ENCODE assay signal across 12 mouse cellular contexts in the genomic region with DNA sequence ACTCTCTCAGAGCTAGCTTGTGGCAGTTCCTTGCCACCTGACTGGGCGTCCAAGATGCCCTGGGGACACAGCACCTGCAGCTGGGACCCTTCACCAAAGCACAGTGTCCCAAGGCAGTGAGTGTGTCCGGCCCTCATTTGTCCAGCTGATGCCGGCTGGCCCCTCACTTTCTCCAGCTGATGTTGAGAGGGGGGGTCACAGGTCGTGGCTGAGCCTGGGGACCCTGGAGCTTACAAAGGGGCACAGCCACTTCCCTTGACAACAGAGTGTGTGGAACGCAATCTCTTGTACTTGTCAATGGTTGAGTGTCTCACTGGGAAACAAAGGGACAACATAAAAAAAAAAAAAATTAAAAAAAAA.
DNase-seq lines count a peak whose midpoint lies in the region; ATAC-seq and TF ChIP-seq lines count a peak whose summit lies in the region.
"Had no signal": no experiment of that assay in that cellular context is flagged by ENCODE, and none has a peak within 500 bp of the region (broad histone marks: within the 10 kb centered on the region; RNA-seq: fewer than 3 reads in every experiment).

No protein-coding gene starts in this region.

- peaks cover 97% of the 10 kb centered on the region for H3K27me3 ChIP-seq in midbrain, embryonic 10.5 days (ENCODE audit: low read depth, poor library complexity, severe bottlenecking)
- H3K27me3 ChIP-seq in midbrain, postnatal 0 days (ENCODE audit: insufficient read depth, low read length) = peaks cover 44% of the 10 kb centered on the region
- peaks cover 80% of the 10 kb centered on the region for H3K27me3 ChIP-seq in embryonic facial prominence, embryonic 10.5 days (replicated peaks; ENCODE audit: low read depth, poor library complexity, severe bottlenecking)
- H3K27me3 ChIP-seq in limb, embryonic 10.5 days (ENCODE audit: low read depth, poor library complexity, severe bottlenecking) = peaks cover 8% of the 10 kb centered on the region; the same call in 1 of the 2 replicates
- H3K27me3 ChIP-seq in neural tube, embryonic 13.5 days = peaks cover 82% of the 10 kb centered on the region
- H3K27me3 ChIP-seq: CH12.LX; intestine, embryonic 15.5 days; liver, embryonic 13.5 days had no signal

- H3K36me3 ChIP-seq in midbrain, embryonic 10.5 days = no peaks in the 10 kb centered on the region
- no peaks in the 10 kb centered on the region for H3K36me3 ChIP-seq in midbrain, postnatal 0 days (ENCODE audit: insufficient read depth, low read length)
- H3K36me3 ChIP-seq in embryonic facial prominence, embryonic 10.5 days (replicated peaks) = no peaks in the 10 kb centered on the region
- H3K36me3 ChIP-seq in limb, embryonic 10.5 days = no peaks in the 10 kb centered on the region
- no peaks in the 10 kb centered on the region for H3K36me3 ChIP-seq in neural tube, embryonic 13.5 days
- H3K36me3 ChIP-seq: intestine, embryonic 15.5 days; liver, embryonic 13.5 days had no signal

- no peak for ATAC-seq in midbrain, postnatal 0 days (ENCODE audit: low FRiP score)
- ATAC-seq in neural tube, embryonic 13.5 days (ENCODE audit: low read depth) = no peak
- ATAC-seq: intestine, embryonic 15.5 days had no signal

- WGBS in midbrain, embryonic 10.5 days = 11% methylated on average over 5 of the region's 5 CpGs
- whole genome bisulfite sequencing in midbrain, postnatal 0 days = 14% methylated on average over 5 of the region's 5 CpGs
- WGBS in embryonic facial prominence, embryonic 10.5 days = 8% methylated on average over 5 of the region's 5 CpGs
- WGBS in limb, embryonic 10.5 days = 33% methylated on average over 5 of the region's 5 CpGs
- WGBS in neural tube, embryonic 13.5 days = 7% methylated on average over 5 of the region's 5 CpGs

- peak overlapping the region; percentile 80 for H3K27ac ChIP-seq in midbrain, embryonic 10.5 days (replicated peaks)
- no peak overlapping the region for H3K27ac ChIP-seq in midbrain, postnatal 0 days (ENCODE audit: low read depth, low read length)
- H3K27ac ChIP-seq in embryonic facial prominence, embryonic 10.5 days (replicated peaks) = peak overlapping the region; percentile 76
- peak overlapping the region; percentile 7; the same call in 1 of the 2 replicates for H3K27ac ChIP-seq in limb, embryonic 10.5 days
- no peak overlapping the region for H3K27ac ChIP-seq in neural tube, embryonic 13.5 days (replicated peaks)
- H3K27ac ChIP-seq in gastrocnemius, adult 2 months = no peak overlapping the region
- H3K27ac ChIP-seq: intestine, embryonic 15.5 days; liver, embryonic 13.5 days had no signal

- TF ChIP-seq CTCF in midbrain, postnatal 0 days (IDR thresholded peaks at IDR 0.05) = no peak
- TF ChIP-seq CTCF in gastrocnemius, adult 2 months (IDR thresholded peaks at IDR 0.05) = no peak

- H3K4me2 ChIP-seq in midbrain, postnatal 0 days (ENCODE audit: low read depth, low read length, poor library complexity, severe bottlenecking) = no peak overlapping the region
- H3K4me2 ChIP-seq in neural tube, embryonic 13.5 days = 0 out of 2 replicates have a peak overlapping the region, but pooled peaks have one; percentile 6
- H3K4me2 ChIP-seq: intestine, embryonic 15.5 days; liver, embryonic 13.5 days had no signal

- 0 out of 2 replicates have a peak, but pooled peaks cover 2% of the 10 kb centered on the region for H3K9me3 ChIP-seq in midbrain, embryonic 10.5 days (replicated peaks)
- H3K9me3 ChIP-seq in midbrain, postnatal 0 days (ENCODE audit: low read length) = no peaks in the 10 kb centered on the region
- no peaks in the 10 kb centered on the region for H3K9me3 ChIP-seq in embryonic facial prominence, embryonic 10.5 days
- no peaks in the 10 kb centered on the region for H3K9me3 ChIP-seq in limb, embryonic 10.5 days (replicated peaks)
- no peaks in the 10 kb centered on the region for H3K9me3 ChIP-seq in neural tube, embryonic 13.5 days
- H3K9me3 ChIP-seq: intestine, embryonic 15.5 days; liver, embryonic 13.5 days had no signal

- peaks cover 36% of the 10 kb centered on the region for H3K4me1 ChIP-seq in midbrain, embryonic 10.5 days
- H3K4me1 ChIP-seq in midbrain, postnatal 0 days (ENCODE audit: insufficient read depth, low read length) = no peaks in the 10 kb centered on the region
- H3K4me1 ChIP-seq in embryonic facial prominence, embryonic 10.5 days = peaks cover 30% of the 10 kb centered on the region
- peaks cover 16% of the 10 kb centered on the region for H3K4me1 ChIP-seq in limb, embryonic 10.5 days
- H3K4me1 ChIP-seq in neural tube, embryonic 13.5 days (replicated peaks) = peaks cover 10% of the 10 kb centered on the region
- H3K4me1 ChIP-seq: liver, embryonic 13.5 days had no signal

- no peak overlapping the region for H3K9ac ChIP-seq in midbrain, postnatal 0 days (replicated peaks; ENCODE audit: low read length, poor library complexity, severe bottlenecking)
- no peak overlapping the region for H3K9ac ChIP-seq in neural tube, embryonic 13.5 days
- H3K9ac ChIP-seq: intestine, embryonic 15.5 days; liver, embryonic 13.5 days had no signal

- H3K4me3 ChIP-seq in midbrain, embryonic 10.5 days = peak overlapping the region; percentile 36
- H3K4me3 ChIP-seq in midbrain, postnatal 0 days (ENCODE audit: low read depth, low read length) = no peak overlapping the region
- H3K4me3 ChIP-seq in embryonic facial prominence, embryonic 10.5 days = 0 out of 2 replicates have a peak overlapping the region, but pooled peaks have one; percentile 20
- H3K4me3 ChIP-seq in limb, embryonic 10.5 days = no peak overlapping the region
- no peak overlapping the region for H3K4me3 ChIP-seq in neural tube, embryonic 13.5 days
- H3K4me3 ChIP-seq in gastrocnemius, adult 2 months = no peak overlapping the region
- H3K4me3 ChIP-seq: intestine, embryonic 15.5 days; liver, embryonic 13.5 days had no signal

- DNase-seq in midbrain, embryonic 10.5 days (ENCODE audit: low spot score) = peak; percentile 81
- DNase-seq in midbrain, postnatal 0 days (ENCODE audit: low spot score) = no peak
- no peak for DNase-seq in embryonic facial prominence, embryonic 10.5 days (ENCODE audit: low spot score)
- DNase-seq in limb, embryonic 10.5 days (ENCODE audit: low spot score) = no peak
- no peak for DNase-seq in gastrocnemius, adult 2 months
- no peak for DNase-seq in right cerebral cortex, postnatal 14 days
- DNase-seq: heart, postnatal 10 days; liver, embryonic 13.5 days; lung, postnatal 14 days had no signal

- intact Hi-C loops in gastrocnemius, adult 2 months (cut with DNase I) = no loop called here

Comparison
In these comparisons a context has a peak if more than half of its experiments do, and no peak if none do; other contexts are left out.
1. H3K27ac ChIP-seq: peak in midbrain, embryonic 10.5 days (single experiment), embryonic facial prominence, embryonic 10.5 days (single experiment) and limb, embryonic 10.5 days (single experiment); none in midbrain, postnatal 0 days (single experiment), neural tube, embryonic 13.5 days (single experiment) and gastrocnemius, adult 2 months (single experiment).
2. H3K4me3 ChIP-seq: peak in midbrain, embryonic 10.5 days (single experiment) and embryonic facial prominence, embryonic 10.5 days (single experiment); none in midbrain, postnatal 0 days (single experiment), limb, embryonic 10.5 days (single experiment), neural tube, embryonic 13.5 days (single experiment) and gastrocnemius, adult 2 months (single experiment).